Mouse (Mus musculus): Measurements from ENCODE around the gene Arl6.

Arl6 gene

DNA sequence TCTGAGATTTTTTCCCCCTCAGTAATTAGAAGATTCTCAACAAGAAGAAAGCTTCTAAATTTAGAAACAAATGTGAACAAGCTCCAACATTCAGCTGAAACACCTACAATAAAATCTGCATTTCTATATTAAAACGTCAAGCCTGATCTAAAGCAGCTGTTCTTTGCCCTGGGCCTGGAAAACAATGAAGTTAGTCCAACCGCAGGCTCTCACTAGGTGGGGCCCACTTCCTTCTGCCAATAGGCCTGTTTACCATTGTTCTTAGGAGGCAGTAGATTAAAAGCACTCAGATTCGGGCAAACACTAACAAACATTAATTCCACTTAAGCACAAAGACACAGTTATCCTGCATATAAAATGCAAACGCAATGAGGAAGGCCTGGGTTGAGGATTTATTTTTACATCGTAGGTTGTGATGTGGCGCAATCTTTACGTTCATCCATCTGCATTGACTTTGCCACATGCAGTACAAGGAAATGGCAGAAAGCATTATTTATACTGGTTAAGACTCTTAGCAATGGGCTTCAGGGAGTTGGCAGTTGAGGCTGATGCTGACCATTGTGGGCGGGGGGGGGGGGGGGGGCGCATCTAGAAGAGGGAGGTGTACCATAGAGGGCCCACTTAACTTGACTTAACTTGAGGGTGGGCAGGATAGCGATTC lies 71.3 kb downstream of the Arl6 start:
- no peak for TF ChIP-seq GATA4 (IDR thresholded peaks at IDR 0.05; ENCODE audit: insufficient replicate concordance, low read length)

DNA sequence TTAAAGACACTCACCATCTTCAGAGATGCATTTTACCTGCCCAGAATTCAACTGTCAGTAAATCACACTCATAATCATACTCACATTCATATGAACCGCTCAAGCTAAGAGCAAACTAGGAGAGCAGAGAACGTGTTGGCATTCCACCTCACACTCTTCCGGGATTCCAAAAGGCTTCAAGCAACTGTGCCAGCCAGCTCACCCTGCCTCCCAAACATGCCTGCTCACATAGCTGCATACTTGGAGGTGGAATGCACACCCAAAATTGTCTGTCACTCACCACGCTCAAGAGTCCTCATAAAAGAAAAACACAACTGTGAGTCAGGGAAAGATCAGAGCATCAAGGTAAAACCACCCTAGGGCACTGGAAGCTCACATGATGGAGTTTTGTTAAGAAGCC lies 72.8 kb downstream of the Arl6 start:
- no peak for TF ChIP-seq GATA4 (IDR thresholded peaks at IDR 0.05; ENCODE audit: insufficient replicate concordance, low read length)

- no peak for TF ChIP-seq GATA4 (IDR thresholded peaks at IDR 0.05; ENCODE audit: insufficient replicate concordance, low read length)
Measured at GRCm38 (mm10) chr16:59565631-59566030, 73.6 kb downstream of the Arl6 start.

- TF ChIP-seq GATA4 (IDR thresholded peaks at IDR 0.05; ENCODE audit: insufficient replicate concordance, low read length) = no peak
Measured at GRCm38 (mm10) chr16:59564025-59564424, 75.2 kb downstream of the Arl6 start.

Data from liver, adult (tissue).